Mouse (Mus musculus) thymus, adult 2 months (tissue): ENCODE results near the gene Smndc1.

Source experiments
- CTCF ChIP-seq: fragments of 200-500 bp; IDR thresholded peaks from 2 replicates; pipeline ENCODE4 v1.5.1; 2012; ENCODE audit warnings: mild to moderate bottlenecking, control low read depth, low read length, moderate library complexity, borderline replicate concordance; ENCODE audit not compliant: control insufficient read depth, poor library complexity, insufficient read depth; ENCODE audit errors: extremely low read depth
- POLR2A ChIP-seq: fragments of 200-500 bp; IDR thresholded peaks from 2 replicates; pipeline ENCODE4 v1.6.1; 2012; ENCODE audit warnings: mild to moderate bottlenecking, low read length, control low read depth, moderate library complexity; ENCODE audit not compliant: control insufficient read depth, poor library complexity, insufficient read depth; ENCODE audit errors: extremely low read depth

GRCm38 (mm10) chr19:53408398-53408797 is 18.0 kb upstream of the Smndc1 start:
- no peak for TF ChIP-seq CTCF
- no peak for TF ChIP-seq POLR2A
